Mouse (Mus musculus) thymus, postnatal 25 days (tissue): Measurements from ENCODE around the gene Fbxo41.
"Not testable (repeated sequence)": the region's sequence is repeated elsewhere in the genome, so short reads cannot be mapped to it uniquely, and the experiment has no call there.

Experiments used
- DNase-seq: peaks from one replicate; pipeline ENCODE4 v3.0.0; 2022

Fbxo41 gene

DNA sequence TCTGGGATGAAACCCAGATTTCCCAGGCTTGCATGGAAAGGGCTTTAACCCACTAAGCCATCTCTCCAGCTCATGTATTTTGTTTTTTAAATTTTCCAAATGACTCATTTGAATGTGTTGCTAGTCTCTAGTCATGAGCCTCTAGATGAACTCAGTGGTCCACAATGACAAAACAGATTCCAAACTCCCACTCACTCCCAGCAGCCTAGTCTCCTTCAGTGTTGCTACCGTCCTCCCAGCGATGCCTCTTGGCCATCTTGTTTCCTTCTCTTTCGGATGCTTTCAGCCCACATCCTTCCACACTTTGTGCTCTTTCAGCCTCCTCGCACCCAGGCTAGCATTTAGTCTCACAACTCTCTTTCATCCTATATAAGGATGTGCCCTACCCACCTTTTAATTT, 12.5 kb downstream of the Fbxo41 start:
- DNase-seq, result no peak

DNA sequence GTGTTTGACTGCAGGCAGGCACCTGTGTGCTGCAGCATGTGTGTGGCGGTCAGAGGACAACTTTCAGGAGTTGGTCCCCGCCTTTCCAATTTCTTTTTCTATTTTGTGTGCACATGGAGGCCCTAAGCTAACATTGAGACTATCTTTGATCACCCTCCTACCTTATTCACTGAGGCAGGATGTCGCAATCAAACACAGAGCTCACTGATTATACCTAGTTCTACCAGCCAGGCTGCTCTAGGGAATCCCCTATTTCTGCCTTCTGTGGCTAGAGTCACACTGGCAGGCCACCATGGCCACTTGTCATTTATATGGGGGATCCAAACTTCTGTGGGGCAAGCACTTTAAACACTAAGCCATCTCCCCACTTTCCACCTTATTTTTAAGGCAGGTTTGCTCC, 13.1 kb downstream of the Fbxo41 start:
- DNase-seq, result no peak

DNA sequence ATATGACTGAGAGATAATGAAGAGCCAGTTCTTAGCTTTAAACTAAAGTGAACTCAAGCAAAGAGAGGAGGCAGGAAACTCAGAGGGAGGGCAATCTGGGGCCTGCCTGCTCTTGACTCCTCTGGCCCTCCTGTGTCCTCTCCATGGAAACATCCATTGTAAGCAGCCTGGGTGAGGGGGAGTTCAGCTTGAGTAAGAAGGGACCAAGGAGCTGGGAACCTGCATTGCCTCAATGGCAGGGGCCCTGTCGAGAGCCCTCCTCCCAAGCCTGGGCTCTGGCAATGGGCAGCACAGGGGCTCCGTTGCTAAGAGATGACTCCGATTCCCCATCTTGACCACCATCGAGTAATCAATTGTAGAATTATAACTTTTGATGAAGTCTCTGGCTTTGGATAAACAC, 14.3 kb downstream of the Fbxo41 start:
- DNase-seq, result no peak

GRCm38 (mm10) chr6:85485738-85486137, 17.1 kb downstream of the Fbxo41 start:
- no peak for DNase-seq

DNA sequence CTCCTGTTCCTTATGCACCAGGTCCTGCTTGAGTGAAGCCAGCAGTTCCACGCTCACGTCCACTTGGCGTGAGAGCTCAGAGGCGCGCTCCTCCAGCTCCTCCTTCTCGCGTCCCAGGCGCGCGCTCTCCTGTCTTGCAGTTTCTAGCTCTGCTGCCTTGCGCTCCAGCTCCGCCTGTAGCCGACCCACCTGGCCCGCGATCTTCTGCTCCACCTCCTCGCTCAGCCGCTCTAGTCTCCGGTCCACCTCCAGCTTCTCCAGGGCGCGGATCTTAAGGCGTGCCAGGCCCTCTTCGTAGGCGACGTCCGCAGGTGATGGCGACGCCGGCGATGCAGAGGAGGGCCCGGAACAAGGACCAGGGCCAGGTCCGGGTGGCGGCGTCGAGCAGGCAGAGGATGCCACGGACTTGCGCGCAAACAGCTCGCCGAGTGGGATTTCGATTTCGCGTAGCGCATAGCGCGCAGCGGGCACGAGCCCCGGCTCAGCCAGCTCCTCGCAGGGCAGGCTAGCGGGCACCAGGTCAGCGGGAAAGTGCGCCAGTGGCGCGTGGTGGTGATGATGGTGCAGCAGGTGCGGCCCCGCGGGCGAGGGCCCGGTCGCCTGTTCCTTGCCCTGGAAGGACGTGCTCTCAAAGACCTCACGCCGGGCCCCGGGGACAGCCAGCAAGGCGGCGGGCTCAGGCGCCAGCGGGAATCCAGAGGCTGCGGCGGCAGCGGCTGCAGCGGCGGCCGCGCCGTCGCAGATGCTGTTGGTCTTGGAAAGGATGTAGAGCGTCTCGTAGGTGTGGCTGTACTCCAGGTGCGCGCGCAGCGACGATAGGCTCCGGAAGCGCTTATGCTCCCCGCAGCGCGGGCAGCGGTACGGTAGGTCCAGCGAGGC, 18.7 kb downstream of the Fbxo41 start:
- DNase-seq, result peak; percentile 6

GRCm38 (mm10) chr6:85480685-85481084, 22.1 kb downstream of the Fbxo41 start:
- DNase-seq, result no peak

- DNase-seq, result no peak
Measured at GRCm38 (mm10) chr6:85479979-85480378, 22.8 kb downstream of the Fbxo41 start.

GRCm38 (mm10) chr6:85478416-85478815, 24.4 kb downstream of the Fbxo41 start:
- no peak for DNase-seq

- DNase-seq, result peak; percentile 39
Measured at GRCm38 (mm10) chr6:85477366-85477917, 25.4 kb downstream of the Fbxo41 start.

DNA sequence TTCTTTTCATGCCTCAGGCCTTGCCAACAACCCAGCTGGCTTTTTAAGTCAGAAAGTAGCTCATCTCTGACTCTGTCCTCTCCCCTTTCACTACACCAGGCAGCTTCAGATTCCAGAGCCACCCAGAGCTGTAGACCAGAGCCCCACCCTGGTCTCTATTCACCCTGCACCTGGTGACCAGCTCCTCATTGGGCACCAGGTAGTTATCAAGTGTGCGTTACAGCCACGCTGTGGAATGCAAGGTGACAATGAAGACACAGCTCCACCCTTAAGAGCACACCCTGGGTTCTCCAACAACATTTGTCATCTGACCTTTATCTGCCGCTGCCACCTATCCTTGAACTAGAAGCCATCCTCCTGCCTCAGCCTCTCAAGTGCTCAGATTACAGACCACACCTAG, 27.2 kb downstream of the Fbxo41 start:
- no peak for DNase-seq

DNA sequence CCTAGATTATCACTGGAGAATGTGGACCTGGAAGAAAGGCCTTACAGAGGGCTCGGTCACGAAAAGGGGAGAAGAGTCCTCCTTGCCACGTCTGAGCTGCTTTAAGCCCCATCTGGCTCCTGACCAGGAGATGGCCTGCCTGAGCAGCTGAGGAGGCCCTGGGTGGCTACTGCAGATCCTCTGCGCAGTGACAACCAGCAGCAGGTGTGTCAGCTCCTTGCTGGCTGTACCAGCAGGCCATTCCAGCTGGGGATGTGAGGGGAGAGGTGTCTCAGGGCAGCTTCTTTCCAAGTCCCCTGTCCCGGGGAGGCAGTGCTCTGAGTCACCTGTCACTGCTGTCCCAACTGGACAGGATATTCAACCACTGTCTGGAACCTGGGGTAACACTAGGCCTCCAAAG, 30.3 kb downstream of the Fbxo41 start:
- DNase-seq, result no peak

GRCm38 (mm10) chr6:85471962-85472361, 30.8 kb downstream of the Fbxo41 start:
- DNase-seq, result no peak

- DNase-seq, result no peak
Measured at GRCm38 (mm10) chr6:85469660-85470430, 32.9 kb downstream of the Fbxo41 start.

DNA sequence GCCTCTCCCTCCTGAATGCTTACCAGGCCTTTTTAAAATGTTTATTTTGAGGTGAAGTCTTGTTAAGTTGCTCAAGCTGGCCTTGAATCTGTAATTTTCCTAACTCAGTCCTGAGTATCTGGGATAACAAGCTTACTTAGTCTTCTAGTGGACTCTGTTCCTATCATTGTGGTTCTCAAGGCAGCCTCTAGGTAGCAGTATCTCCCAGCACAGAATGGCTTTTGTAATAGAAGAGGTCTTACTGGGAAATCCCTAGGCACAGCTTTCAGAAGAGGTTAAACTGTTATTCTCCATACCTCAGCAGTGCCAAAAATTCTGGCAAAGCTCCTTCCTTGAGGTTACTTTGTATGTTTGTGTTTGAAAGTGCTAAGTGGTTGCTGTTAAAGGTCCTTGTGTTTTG, 37.4 kb downstream of the Fbxo41 start:
- no peak for DNase-seq

- no peak for DNase-seq
Measured at GRCm38 (mm10) chr6:85459621-85460020, 43.2 kb downstream of the Fbxo41 start.

DNA sequence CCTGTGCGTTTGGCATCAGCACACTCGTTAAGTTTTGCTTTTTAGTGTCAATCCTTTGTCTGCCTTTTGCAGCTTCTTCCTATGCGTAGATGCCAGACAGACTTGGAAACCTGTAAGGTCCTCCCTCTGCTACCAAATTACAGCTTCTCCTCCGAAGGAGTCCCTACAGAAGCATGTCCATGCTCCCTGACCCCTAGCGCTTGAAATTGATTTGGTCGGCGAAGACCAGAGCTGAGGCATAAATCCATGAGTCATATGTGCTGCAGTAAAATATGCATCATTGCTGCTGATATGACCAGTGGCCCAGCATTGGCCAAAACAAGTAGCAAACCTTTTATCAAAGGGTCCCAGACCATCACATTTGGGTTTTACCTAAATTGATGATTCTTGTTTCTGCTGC, 50.0 kb downstream of the Fbxo41 start:
- no peak for DNase-seq

- DNase-seq, result no peak
Measured at GRCm38 (mm10) chr6:85452411-85452665, 50.5 kb downstream of the Fbxo41 start.

DNA sequence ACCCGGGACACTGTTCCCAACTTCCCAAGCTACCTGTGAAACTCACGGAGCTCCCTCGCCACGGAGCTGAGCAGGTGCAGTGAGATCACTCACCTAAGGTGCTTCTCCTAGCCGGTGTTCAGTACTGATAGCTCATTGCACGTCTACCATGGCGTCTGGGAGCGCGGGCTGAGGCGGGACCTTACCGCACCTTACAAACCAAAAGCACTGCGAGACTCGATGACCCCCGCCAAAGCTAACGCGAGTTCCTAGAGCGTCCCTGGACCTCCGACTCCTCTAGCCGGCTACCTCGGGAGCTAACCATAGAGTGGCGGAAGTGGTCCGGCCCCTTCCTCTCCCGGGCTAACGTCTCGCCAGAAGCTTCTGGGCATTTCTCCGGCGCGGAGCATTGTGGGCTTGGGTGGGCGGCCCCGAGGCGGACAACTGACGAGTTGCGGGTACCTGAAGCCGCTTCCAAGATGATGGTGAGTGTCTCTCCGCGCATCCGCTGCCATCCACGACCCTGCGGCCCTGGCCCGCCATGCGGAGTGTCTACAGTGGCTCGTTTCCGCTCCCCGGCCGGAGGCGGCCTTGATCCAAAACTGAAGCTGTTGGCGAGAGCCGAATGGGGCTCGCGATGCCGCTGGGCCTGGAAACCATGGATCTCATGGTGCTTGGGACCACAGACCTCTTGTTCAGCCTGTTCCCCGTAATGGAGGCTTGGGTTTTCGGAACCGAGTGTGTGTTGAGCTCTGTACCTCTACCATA, 51.0 kb downstream of the Fbxo41 start, which contains the start of gene Pradc1:
TSS of gene Pradc1 (minus strand) at position 307 of the 747 bp plus-strand sequence.
- peak; percentile 95 for DNase-seq

DNA sequence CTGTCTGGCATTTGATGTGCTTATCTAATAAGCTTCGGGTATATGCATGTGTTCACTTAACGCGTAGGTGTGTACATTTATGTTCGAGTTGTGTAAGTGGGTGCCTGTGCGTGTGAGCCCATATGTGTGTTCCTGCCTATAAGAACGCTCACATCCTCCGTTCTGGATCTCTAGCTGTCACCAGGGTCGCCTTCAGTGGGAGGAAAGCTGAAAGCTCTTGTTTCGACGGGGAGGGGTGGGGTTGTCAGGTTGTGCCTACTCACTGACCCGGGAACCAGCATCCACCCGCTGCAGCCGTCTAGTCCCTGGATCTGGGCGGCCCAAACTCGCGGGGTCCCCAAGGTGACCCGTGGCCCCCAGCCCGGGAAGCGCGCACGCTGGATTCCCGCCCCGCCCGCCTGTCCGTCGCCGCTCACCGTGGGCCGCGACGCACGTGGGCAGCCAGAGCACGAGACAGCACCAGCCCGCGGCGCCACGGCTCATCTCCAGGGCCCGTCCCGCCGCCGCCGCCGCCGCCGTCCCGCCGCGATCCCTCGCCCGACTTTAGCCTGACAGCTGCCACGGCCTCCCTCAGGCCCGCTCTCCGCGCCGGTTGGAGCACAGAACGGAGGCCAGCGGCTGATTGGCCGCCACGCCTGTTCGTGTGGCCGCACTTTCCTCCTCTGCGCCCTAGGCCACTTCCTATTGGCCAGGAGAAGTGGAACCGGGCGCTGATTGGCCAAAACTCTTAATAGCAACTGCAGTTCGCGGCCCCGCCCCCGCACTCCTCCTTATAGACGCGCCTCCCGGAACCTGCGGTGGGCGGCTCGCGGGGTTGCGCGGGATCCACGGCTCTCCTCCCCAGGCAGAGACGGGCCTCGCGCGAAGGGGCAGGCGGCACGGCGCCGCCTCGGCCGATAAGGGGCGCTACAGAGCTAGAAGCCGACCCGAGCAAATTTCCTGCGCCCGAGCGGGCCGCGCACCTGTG, 51.8 kb downstream of the Fbxo41 start, which contains the start of gene Cct7:
TSS of gene Cct7 (plus strand) at position 818 of the 967 bp plus-strand sequence.
- DNase-seq, result peak; percentile 97

DNA sequence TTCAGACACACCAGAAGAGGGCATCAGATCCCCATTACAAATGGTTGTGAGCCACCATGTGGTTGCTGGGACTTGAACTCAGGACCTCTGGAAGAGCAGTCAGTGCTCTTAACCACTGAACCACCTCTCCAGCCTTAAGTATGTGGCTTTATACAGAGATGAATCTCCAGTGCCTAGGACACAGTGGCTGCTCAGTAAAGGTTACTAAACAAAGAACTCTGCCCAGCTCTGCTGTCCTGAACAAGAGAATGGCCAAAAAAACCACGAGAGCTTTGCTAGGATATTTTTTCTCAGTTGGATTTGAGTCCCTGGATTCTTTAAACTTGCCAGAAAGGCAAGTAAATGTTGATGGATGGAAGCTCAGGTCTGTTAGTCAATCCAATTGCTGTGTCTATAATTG, 52.7 kb downstream of the Fbxo41 start:
- DNase-seq, result not testable (repeated sequence)

DNA sequence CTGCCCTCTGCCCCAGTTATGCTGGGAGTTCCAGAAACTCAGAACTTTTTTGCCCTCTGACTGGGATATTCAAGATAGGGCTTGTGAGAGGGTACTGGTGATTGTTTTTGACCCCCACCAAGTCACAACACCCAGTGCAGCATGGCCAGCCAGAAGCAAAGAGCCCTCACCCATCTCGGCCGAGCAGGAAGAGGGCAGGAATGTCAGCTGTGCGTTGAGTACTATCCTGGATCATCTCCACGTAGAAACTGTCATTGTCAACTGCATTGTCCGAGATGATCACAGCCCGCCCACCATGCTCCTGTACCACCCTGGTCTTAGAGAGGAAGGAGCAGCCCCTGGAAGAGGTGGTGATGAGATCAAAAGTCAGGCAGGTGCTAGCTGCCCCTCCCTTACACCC, 55.4 kb downstream of the Fbxo41 start:
- no peak for DNase-seq

GRCm38 (mm10) chr6:85445286-85445685, 57.5 kb downstream of the Fbxo41 start:
- DNase-seq, result no peak
